In the genomic region with DNA sequence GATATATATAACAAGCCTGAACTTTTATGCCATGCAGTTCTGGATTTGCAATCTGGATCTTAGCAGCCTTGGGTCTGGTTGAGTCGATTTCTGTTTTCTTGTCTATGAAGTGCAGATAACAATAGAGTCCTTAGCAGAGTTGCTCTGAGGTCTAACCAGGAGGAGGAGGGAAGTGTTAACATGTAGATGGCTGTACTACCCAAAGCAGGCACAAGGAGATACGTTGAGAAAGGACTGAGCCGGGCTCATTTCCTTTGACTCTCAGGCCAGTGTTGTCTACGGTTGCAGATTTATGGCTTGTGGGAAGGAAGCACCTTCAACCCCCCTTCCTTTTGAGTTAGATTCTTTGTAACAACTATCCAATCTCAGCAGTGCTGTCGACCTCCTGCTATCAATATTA, we compare ENCODE assay signal across 8 mouse cellular contexts. TPM values are rescaled to one million over a fixed set of nuclear protein-coding genes. Genes with fewer than 3 reads are reported as not detected.
DNase-seq lines count a peak whose midpoint lies in the region; ATAC-seq and TF ChIP-seq lines count a peak whose summit lies in the region.

No protein-coding gene starts in this region.

- peak overlapping the region; percentile 97 for H3K4me3 ChIP-seq in left cerebral cortex, adult 2 months
- peak overlapping the region; percentile 95 for H3K4me3 ChIP-seq in bone marrow macrophage, adult 2 months (ENCODE audit: insufficient read depth, low read length)
- peak overlapping the region; percentile 98 for H3K4me3 ChIP-seq in midbrain, embryonic 10.5 days

- no peak for TF ChIP-seq POLR2A in bone marrow macrophage, adult 2 months (IDR thresholded peaks at IDR 0.05; ENCODE audit: borderline replicate concordance, low read depth, low read length)

- peak; percentile 46 for ATAC-seq in inflammation-experienced regulatory T-cells, adult 6 months

- no peaks in the 10 kb centered on the region for H3K27me3 ChIP-seq in midbrain, embryonic 10.5 days (ENCODE audit: low read depth, poor library complexity, severe bottlenecking)

- DNase-seq in left cerebral cortex, adult 2 months (ENCODE audit: extremely low spot score in 1 of 2, low spot score in 2 of 2), result no peak
- DNase-seq in left cerebral cortex, adult 11 months (ENCODE audit: low spot score), result no peak
- no peak for DNase-seq in midbrain, embryonic 10.5 days (ENCODE audit: low spot score)
- DNase-seq in layer of hippocampus, adult 8-10 months (ENCODE audit: low spot score in 2 of 2), result no peak
- no peak for DNase-seq in spleen, postnatal 36 days (ENCODE audit: low spot score in 2 of 2)
- no peak for DNase-seq in gastrocnemius, adult 8-10 months (ENCODE audit: low spot score in 2 of 2)

- peaks cover 29% of the 10 kb centered on the region for H3K4me1 ChIP-seq in bone marrow macrophage, adult 2 months (ENCODE audit: control insufficient read depth, insufficient read depth, low read length)
- H3K4me1 ChIP-seq in midbrain, embryonic 10.5 days, result peaks cover 15% of the 10 kb centered on the region

- intact Hi-C loops in left cerebral cortex, adult 2 months (cut with DNase I), result no loop called here

- TF ChIP-seq CTCF in left cerebral cortex, adult 2 months (IDR thresholded peaks at IDR 0.05), result no peak; the same call in 1 of the 2 replicates
- TF ChIP-seq CTCF in bone marrow macrophage, adult 2 months (IDR thresholded peaks at IDR 0.05; ENCODE audit: low read depth, low read length), result no peak

- no peaks in the 10 kb centered on the region for H3K36me3 ChIP-seq in midbrain, embryonic 10.5 days

- H3K27ac ChIP-seq in left cerebral cortex, adult 2 months, result no peak overlapping the region
- H3K27ac ChIP-seq in bone marrow macrophage, adult 2 months (ENCODE audit: insufficient read depth, low read depth, low read length), result peak overlapping the region; percentile 85
- H3K27ac ChIP-seq in midbrain, embryonic 10.5 days (replicated peaks), result no peak overlapping the region

- no peaks in the 10 kb centered on the region for H3K9me3 ChIP-seq in midbrain, embryonic 10.5 days (replicated peaks)

- WGBS in midbrain, embryonic 10.5 days, result 81% methylated on average over 5 of the region's 5 CpGs

RNA-seq across cellular contexts. Expression of gene Arl8b, which starts 1.9 kb away (rescaled TPM):
- 100 to 1,000 TPM; 200 to 203 TPM for total RNA-seq in left cerebral cortex, adult 2 months (2021)
- 103 and 114 TPM in 2 replicates for polyA plus RNA-seq in bone marrow macrophage, adult 2 months (2012; ENCODE audit: insufficient read depth, insufficient read length, missing spikeins)
- 10 to 100 TPM; 44.3 to 47.1 (median 46.0) TPM for polyA plus RNA-seq in inflammation-experienced regulatory T-cells, adult 6 months (2017; shearing (Covaris generic))
- 67.4 and 69.2 TPM in 2 replicates for polyA plus RNA-seq in midbrain, embryonic 10.5 days (2016; fragmentation: Nextera tagmentation; extraction: Ambion mirVana)
- total RNA-seq in layer of hippocampus, adult 8-10 months (2022), result 100 to 1,000 TPM; 196 to 256 (median 209) TPM
- 100 to 1,000 TPM; 116 to 134 (median 123) TPM for total RNA-seq in gastrocnemius, adult 8-10 months (2022)

RNA-seq across cellular contexts. Expression of gene Edem1, which starts 43.6 kb away (rescaled TPM):
- 10 to 100 TPM; 17.1 to 18.1 TPM for total RNA-seq in left cerebral cortex, adult 2 months (2021)
- polyA plus RNA-seq in bone marrow macrophage, adult 2 months (2012; ENCODE audit: insufficient read depth, insufficient read length, missing spikeins), result 186 and 200 TPM in 2 replicates
- 10 to 100 TPM; 41.7 to 94.3 (median 61.0) TPM for polyA plus RNA-seq in inflammation-experienced regulatory T-cells, adult 6 months (2017; shearing (Covaris generic))
- polyA plus RNA-seq in midbrain, embryonic 10.5 days (2016; fragmentation: Nextera tagmentation; extraction: Ambion mirVana), result 14.2 and 15.7 TPM in 2 replicates
- total RNA-seq in layer of hippocampus, adult 8-10 months (2022), result 10 to 100 TPM; 18.2 to 34.0 (median 22.9) TPM
- 1 to 10 TPM; 3.2 to 5.8 (median 4.8) TPM for total RNA-seq in gastrocnemius, adult 8-10 months (2022)
